Mouse (Mus musculus) adrenal gland, adult 8-10 months (tissue): Measurements from ENCODE around the gene BC061237. TPM values are rescaled to one million over a fixed set of nuclear protein-coding genes. Genes with fewer than 3 reads are reported as not detected.
"Not testable (repeated sequence)": the region's sequence is repeated elsewhere in the genome, so short reads cannot be mapped to it uniquely, and the experiment has no call there.

Source experiments
- DNase-seq: peaks from one replicate; pipeline ENCODE4 v3.0.0; 2022
- total RNA-seq, 4 experiments: library from RNA; stranded (reverse); gene quantifications; 2 replicates each; pipeline ENCODE4 v1.2.4; 2022

Gene BC061237
- not detected for total RNA-seq

GRCm38 (mm10) chr14:44492163-44492562 lies at the start of gene BC061237:
Gene BC061237, plus strand, starts transcription at chr14:44492463.
- not testable (repeated sequence) for DNase-seq

DNA sequence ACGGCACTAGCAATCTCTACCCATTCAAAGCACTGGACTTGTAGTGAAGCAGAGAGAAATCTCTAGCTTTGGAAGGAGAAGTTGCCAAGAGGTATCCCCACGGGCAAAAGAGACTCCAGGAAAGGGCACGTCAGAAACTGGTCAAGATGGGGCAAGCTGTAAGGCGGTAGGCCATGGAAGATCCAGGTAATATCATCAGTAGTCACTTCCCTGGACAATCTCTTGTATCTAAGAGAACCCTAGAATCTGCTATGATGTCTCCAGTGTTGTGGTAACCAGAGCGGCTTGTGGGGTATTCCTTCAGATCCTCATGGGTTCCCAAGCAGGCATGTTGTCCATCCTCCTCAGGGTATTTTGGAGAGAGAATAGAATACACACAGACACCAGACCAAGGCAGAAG lies 25.7 kb downstream of the BC061237 start, which contains the start of gene Gm17093:
Gm17093 (plus strand) TSS at position 301 of the 400 bp plus-strand sequence.
- DNase-seq = not testable (repeated sequence)

DNA sequence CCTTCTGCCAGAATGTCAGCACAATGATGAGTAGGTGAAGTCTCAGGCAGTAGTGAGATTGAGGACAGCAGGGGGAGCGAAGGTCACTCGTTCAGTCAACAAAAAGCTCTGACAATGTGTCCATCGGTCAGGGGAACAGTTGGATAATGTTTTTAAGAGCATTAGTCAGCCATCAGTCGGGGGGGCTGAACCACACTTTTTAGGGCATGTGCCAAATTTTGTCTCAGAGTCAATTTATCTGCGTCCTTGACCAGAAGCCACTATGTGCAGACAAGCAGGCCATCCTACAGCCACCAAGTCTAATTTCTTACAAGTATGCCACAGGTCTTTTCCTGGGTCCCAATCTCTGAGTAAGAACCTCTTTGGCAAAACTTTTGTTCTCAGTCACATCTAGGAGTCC lies 55.7 kb downstream of the BC061237 start:
- DNase-seq = peak; percentile 49

Other genes with a start within 250 kb of the BC061237 start
- gene Gm8220, start 206.9 kb upstream of the BC061237 start, total RNA-seq = not detected
- gene Gm5930, start 153.9 kb upstream of the BC061237 start, total RNA-seq = not detected
- gene Gm8229, start 127.1 kb upstream of the BC061237 start, total RNA-seq = not detected
- not detected for gene Gm3371, start 81.8 kb upstream of the BC061237 start, total RNA-seq
- not detected for gene Gm8232, start 58.8 kb upstream of the BC061237 start, total RNA-seq
- not detected for gene Gm17093, start 25.8 kb downstream of the BC061237 start, total RNA-seq
- not detected for gene Gm8247, start 90.7 kb downstream of the BC061237 start, total RNA-seq
- not detected for gene Gm5624, start 135.5 kb downstream of the BC061237 start, total RNA-seq
- not detected for gene Gm8257, start 214.0 kb downstream of the BC061237 start, total RNA-seq